Mouse (Mus musculus) erythroid progenitor cell, adult 5-6 weeks (primary cell): Measurements from ENCODE around the gene Slc25a17. TPM values are rescaled to one million over a fixed set of nuclear protein-coding genes. Genes with fewer than 3 reads are reported as not detected.

Experiments used
- ATAC-seq: replicated peaks from 2 replicates; pipeline ENCODE4 v1.8.0; 2016; ENCODE audit warnings: moderate number of reproducible peaks, mild to moderate bottlenecking, moderate TSS enrichment, inconsistent platforms; ENCODE audit not compliant: poor library complexity, low FRiP score, severe bottlenecking
- total RNA-seq, 2 experiments: library from RNA; stranded (forward) in 1 of 2; stranded (reverse) in 1 of 2; fragments of 150-400 nt in 1 of 2; fragments of 186-747, 209-891 nt in 1 of 2; gene quantifications; 2 replicates each; pipeline versions ENCODE4 v1.2.3 to v1.2.4; 2015 to 2017; ENCODE audit warnings: low replicate concordance in 2 of 2

Gene Slc25a17
- total RNA-seq, 2 experiments from 2014 or later: 35.9 to 36.0 TPM

DNA sequence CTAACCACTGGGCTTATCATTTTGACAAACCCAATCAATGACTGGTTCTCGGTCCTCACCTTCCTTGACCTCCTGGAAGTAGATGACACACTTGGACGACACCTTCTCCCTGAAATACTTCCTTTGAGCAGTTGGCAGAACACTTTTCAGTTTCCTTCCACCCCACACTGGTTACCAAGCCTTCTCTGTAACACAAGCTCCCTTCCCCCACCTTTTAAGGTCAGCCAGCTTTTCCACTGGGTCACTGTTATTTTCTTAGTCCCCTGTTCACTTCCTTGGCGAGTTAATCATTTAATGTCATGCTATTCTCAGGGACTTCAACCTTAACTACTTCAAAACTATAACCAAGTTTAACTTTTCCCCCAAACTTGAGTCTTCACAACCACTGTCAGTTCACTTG lies 1.7 kb downstream of the Slc25a17 start:
- no peak for ATAC-seq

DNA sequence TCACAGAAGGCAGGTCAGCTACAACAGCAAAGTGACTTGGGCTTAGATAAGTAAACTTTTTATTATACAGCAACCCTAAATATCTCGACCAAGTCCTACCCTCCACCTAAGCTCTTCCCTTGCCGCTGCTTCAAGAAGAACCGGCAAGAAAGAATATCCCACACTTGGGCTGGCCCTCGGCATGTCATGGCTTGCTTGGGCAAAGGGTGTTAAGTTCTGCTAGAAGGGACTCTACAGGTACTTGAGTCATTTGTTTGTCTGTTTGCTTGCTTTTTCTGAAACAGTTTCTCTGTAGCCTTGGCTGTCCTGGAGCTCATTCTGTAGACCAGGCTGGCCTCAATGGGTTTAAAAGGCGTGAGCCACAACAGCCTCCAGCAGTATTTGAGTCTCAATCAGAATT lies 3.7 kb downstream of the Slc25a17 start:
- no peak for ATAC-seq

DNA sequence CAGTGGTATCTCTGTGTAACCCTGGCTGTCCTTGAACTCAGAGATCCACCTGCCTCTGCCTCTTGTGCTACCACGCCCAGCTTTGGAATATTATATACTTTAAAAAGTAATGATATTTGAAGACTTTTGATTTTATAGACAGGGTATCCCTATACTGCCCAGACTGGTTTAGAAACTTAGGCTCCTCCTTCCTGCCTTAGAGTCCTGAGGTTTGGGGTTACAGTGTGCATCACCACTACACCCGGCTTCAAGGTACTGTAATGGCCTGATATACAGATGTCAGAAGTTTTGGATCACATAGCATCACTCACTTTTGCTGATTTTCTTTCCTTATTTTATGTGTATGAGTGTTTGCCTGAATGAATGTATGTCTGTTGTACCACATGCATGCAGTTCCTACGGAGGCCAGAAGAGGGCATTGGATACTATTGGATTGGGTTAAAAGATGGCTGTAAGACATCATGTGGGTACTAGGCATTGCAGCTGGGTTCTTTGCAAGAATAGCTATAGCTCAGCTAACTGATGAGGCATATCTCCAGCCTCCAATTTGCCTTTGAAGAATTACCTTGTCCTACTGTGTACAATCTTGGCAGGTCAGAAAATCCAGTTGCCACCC lies 5.4 kb downstream of the Slc25a17 start:
- ATAC-seq: peak; percentile 70

GRCm38 (mm10) chr15:81352638-81353037 lies 8.0 kb downstream of the Slc25a17 start:
- no peak for ATAC-seq

DNA sequence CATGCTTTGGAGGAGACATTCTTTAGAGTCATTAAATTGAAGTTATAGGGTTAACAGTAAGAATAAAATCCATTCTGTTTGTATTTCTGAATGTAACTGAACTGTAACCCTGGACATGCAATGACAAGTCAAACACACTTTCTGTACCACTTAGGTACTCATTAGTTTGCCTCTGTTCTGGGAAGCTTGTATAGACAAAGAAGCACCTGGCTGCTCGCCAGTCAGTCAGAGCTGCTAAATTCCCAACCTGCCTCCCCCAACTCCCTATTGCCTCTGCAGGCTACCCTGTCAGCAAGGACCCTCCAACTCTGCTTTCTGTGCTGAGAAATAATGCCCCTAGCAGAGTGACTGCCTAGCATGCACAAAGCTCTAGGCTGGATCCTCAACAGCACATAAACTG lies 10.2 kb downstream of the Slc25a17 start:
- ATAC-seq: no peak

- no peak for ATAC-seq
Observed at GRCm38 (mm10) chr15:81348366-81348765, 12.2 kb downstream of the Slc25a17 start.

DNA sequence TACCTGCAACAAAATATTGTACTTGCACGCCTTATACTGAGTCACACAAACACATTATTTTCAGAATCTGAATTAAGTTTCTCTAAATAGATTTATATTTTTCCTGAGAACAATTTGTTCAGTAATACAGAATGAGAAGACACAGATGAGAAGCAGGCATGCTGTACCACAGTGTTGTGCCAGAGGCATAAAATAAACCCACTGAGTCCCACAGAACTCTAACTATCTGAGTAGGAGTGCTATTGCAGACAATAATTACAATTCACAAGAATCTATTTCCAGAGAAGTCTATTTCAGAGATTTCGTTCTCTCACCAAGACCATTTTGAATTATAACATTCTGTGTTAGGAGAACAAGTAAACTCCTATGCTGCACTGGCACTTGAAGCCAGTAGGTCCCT lies 13.1 kb downstream of the Slc25a17 start:
- no peak for ATAC-seq

DNA sequence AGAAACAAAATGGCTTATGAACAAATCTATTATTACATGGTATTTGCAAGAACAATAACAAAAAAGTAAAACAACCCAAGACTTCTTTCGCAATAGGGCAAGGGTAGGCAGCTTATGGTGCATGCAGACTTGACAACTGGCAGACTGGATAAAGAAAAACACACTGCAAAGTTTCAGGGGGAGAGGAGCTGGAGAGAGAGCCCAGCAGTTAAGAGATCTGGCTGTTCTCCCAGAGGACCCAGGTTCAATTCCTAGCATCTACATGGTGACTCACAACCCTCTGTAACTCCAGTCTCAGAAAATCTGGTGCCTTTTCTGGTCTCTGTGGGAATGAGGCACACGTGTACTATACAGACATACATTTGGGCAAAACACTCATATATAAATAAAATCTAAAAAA lies 19.2 kb downstream of the Slc25a17 start:
- no peak for ATAC-seq

DNA sequence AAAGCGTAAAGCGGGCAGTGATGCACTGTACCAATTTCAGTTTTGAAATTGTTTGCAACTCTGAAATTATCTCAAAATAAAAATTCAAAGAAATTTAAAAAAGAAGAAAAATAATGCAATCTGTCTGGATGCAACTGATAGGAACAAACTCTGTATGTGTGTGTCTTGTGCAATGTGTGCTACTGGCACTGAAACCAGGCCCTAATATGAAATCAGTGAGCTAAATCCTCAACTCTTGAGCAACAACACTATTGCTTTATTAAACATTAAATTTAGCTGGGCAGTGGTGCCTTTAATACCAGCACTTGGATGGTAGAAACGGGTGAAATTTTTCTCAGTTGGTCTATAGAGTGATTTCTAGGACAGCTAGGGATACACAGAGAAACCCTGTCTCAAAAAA lies 21.5 kb downstream of the Slc25a17 start:
- ATAC-seq: no peak

- ATAC-seq: no peak
Observed at GRCm38 (mm10) chr15:81336466-81336865, 24.1 kb downstream of the Slc25a17 start.

DNA sequence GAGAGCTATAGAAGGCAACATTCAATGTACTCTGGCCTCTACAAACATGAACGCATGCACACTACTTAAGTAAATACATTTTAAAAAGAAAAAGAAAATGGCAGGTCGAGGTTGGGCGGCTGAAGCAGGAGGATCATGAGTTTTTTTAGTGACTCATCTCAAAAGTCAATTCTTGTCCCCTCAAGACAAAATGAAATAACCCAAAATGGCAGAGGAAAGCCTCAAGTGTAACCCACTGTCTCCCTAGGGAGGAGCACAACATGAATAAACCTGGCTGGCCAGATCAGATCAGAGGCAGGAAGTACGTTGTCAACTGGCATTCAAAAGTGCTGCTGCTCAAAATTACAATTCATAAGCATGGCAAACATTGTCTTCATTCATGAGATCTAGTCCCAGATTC lies 28.1 kb downstream of the Slc25a17 start:
- ATAC-seq: no peak

- no peak for ATAC-seq
Observed at GRCm38 (mm10) chr15:81330816-81331433, 29.7 kb downstream of the Slc25a17 start.

- no peak for ATAC-seq
Observed at GRCm38 (mm10) chr15:81329721-81330369, 30.8 kb downstream of the Slc25a17 start.

- no peak for ATAC-seq
Observed at GRCm38 (mm10) chr15:81327501-81327900, 33.1 kb downstream of the Slc25a17 start.

DNA sequence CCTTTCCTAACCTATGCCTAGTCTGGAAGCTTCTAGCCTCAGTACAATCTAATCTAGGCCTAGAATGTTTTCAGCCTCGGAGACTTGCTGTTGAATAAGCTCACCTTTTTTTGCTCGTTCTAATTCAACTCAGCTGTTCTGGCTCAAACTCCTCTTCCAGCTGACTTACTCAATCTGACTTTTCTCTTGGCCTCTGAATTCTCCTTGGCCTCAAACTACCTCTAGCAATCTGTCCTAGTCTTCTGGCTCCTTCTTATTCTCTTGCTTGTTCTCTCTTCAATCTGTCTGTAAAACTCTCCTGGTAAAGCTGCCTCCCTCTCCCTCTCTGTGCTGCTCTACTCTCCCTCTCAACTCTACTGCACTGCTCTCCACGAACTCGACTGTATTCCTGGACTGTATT lies 35.6 kb downstream of the Slc25a17 start:
- no peak for ATAC-seq

DNA sequence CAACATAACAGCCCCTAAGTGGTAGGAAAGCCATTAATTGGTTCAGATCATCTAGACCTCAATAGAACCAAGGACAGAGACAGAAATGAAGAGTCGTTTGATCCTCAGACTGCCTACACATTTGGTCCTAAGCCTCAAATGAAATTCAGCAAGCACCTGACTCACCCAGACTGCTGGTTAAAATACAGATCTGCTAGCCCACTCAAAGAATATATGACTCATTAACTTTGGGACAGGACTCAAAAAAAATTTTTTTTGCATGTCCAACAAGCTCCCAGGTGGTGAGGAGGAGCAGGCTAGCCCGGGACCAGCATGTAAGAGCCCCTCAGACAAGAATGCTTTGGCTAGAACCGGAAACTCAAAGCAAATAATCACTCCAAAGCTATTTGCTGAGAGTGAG lies 40.5 kb downstream of the Slc25a17 start:
- ATAC-seq: no peak

DNA sequence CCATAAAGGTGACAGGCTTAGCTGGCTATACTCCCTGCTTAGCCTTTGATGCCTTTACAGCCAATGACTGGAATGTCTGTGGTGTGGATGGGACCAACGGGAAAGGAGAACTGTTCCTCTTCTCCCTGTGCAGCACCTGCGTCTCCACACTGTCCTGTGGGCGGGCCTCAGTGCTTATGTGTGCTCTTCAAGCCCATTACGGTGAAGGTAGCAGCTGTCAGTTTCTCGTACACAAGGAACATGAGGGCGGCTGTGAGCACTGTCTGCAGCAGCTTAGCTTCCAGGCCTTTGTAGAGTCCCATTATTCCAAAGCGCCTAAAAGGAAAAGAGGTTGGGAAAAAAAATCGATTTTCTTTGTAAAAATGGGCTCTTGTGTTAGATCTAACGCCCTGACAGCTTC lies 41.1 kb downstream of the Slc25a17 start:
- ATAC-seq: no peak

DNA sequence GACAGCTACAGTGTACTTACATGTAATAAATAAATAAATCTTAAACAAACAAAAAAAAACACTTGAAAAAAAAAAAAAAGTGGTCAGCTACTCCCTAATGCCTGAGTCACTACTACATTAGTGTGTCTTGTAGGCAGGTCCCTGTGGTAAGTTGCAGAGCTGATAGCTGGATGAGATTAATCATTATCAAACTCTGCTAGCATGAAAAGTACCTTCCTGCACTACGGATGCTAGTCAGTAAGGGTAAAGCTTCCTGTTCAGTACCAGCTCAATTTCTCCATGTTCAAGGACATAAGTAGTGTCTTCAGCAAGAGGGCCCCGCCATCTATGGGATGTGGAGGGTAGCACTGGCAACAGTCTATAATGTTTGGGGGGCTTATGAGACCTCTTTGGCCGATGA lies 46.7 kb downstream of the Slc25a17 start:
- no peak for ATAC-seq

DNA sequence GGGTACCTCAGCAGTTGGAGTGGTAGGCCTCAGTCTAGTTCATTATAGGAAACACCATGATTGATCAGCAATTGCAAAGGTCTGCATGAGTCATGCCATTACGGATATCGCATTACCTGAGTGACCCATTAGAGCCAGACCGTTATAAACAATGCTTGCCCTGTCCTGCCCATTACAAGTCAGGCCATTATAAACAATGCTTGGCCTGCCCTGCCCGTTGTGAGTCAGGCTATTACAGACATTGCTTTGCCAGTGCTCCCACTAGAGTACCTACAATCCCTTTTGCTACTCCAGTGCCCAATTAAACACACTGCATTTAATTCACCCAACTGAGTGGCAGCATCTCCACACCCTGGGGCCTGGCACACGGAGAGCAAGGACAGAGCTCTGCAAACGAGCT lies 49.6 kb downstream of the Slc25a17 start:
- no peak for ATAC-seq

DNA sequence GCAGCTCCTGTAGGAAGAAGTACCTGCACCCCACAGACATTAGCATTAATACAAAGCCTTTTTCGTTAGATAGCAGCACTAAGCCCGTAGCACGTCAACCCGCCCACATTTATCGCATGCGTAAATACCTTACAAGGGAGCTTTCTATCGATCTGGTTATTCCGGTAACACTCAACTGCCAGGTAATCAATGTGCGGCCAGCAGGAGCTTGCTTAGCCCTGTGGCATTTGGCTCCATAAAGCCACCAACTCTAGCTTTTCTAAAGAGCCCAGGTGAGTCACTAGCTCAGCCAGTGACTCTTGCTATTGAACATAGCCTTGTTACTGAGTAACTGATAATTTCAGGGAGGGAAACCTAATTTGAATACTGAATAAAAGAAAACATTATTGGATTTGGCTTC lies 50.3 kb downstream of the Slc25a17 start:
- no peak for ATAC-seq

DNA sequence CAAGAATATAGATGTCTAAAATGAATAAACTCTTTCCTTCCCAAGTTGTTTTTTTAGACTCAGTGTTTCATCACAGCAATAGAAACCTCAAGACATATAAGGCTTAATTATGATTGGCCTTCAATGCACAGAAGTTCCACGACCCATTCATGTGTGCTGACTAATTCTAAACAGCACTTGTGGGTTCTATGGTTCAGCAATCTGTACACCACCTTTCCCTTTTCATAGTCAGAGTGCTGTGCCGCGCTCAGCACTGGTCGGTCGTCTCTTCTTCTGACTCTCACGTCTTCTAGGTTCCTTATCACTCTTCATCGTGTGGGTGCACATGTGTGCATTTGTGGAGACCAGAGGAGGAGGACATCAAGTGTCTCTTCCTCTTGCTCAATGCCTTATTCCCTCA lies 52.6 kb downstream of the Slc25a17 start:
- ATAC-seq: no peak

DNA sequence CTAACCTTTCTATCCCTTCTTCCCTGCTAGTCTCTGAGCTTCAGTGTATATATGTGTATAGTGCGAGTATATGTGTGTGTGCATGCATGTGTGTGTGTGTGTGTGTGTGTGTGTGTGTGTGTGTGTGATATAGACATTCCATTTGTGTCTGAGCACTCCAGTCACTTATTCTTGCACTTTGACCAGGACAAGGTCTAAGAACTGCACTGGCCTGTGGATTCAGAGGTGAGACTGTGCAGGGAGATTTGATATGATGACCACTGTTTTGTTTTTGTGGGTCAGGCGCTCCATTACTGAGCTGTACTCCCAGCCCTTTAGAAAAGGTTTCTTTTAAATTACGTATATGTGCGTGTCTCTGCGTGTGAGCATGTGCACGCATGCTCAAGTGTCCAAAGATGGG lies 54.1 kb downstream of the Slc25a17 start:
- no peak for ATAC-seq
